Mouse (Mus musculus): ENCODE results near the gene Slc26a10. TPM values are rescaled to one million over a fixed set of nuclear protein-coding genes. Genes with fewer than 3 reads are reported as not detected.

Gene Slc26a10
- polyA plus RNA-seq, 1 experiment: 1.2 TPM

- no peak for DNase-seq (ENCODE audit: low read depth)
Measured at GRCm38 (mm10) chr10:127182624-127183023, 2.2 kb upstream of the Slc26a10 start.

- DNase-seq (ENCODE audit: low read depth): no peak
Measured at GRCm38 (mm10) chr10:127181566-127181965, 1.1 kb upstream of the Slc26a10 start.

- no peak for DNase-seq (ENCODE audit: low read depth)
Measured at GRCm38 (mm10) chr10:127180695-127181047, 226 bp upstream of the Slc26a10 start.

- DNase-seq (ENCODE audit: low read depth): no peak
Measured at GRCm38 (mm10) chr10:127178286-127179027, 2.0 kb downstream of the Slc26a10 start.

GRCm38 (mm10) chr10:127177719-127178118, 2.7 kb downstream of the Slc26a10 start:
- no peak for DNase-seq (ENCODE audit: low read depth)

- no peak for DNase-seq (ENCODE audit: low read depth)
Measured at GRCm38 (mm10) chr10:127177235-127177634, 3.2 kb downstream of the Slc26a10 start.

- DNase-seq (ENCODE audit: low read depth): no peak
Measured at GRCm38 (mm10) chr10:127176756-127177155, 3.7 kb downstream of the Slc26a10 start.

GRCm38 (mm10) chr10:127176228-127176627, 4.2 kb downstream of the Slc26a10 start:
- DNase-seq (ENCODE audit: low read depth): no peak

GRCm38 (mm10) chr10:127174170-127174569, 6.3 kb downstream of the Slc26a10 start:
- no peak for DNase-seq (ENCODE audit: low read depth)

GRCm38 (mm10) chr10:127173148-127174065, 7.0 kb downstream of the Slc26a10 start:
- DNase-seq (ENCODE audit: low read depth): no peak

- DNase-seq (ENCODE audit: low read depth): no peak
Measured at GRCm38 (mm10) chr10:127171631-127172200, 8.7 kb downstream of the Slc26a10 start.

- DNase-seq (ENCODE audit: low read depth): no peak
Measured at GRCm38 (mm10) chr10:127170837-127171272, 9.6 kb downstream of the Slc26a10 start.

- DNase-seq (ENCODE audit: low read depth): no peak
Measured at GRCm38 (mm10) chr10:127170002-127170401, 10.4 kb downstream of the Slc26a10 start.

- DNase-seq (ENCODE audit: low read depth): peak; percentile 74
Measured at GRCm38 (mm10) chr10:127167614-127168192, 12.7 kb downstream of the Slc26a10 start.

GRCm38 (mm10) chr10:127166771-127167613, 13.5 kb downstream of the Slc26a10 start:
- no peak for DNase-seq (ENCODE audit: low read depth)

GRCm38 (mm10) chr10:127166404-127166715, 14.1 kb downstream of the Slc26a10 start:
- no peak for DNase-seq (ENCODE audit: low read depth)

- no peak for DNase-seq (ENCODE audit: low read depth)
Measured at GRCm38 (mm10) chr10:127165654-127166403, 14.6 kb downstream of the Slc26a10 start.

GRCm38 (mm10) chr10:127165354-127165653, 15.1 kb downstream of the Slc26a10 start:
- DNase-seq (ENCODE audit: low read depth): no peak

GRCm38 (mm10) chr10:127164631-127165353, 15.7 kb downstream of the Slc26a10 start, which contains the start of gene B4galnt1:
Gene B4galnt1 (plus strand): TSS chr10:127165225.
- no peak for DNase-seq (ENCODE audit: low read depth)

GRCm38 (mm10) chr10:127164190-127164589, 16.3 kb downstream of the Slc26a10 start:
- DNase-seq (ENCODE audit: low read depth): no peak
